Mouse (Mus musculus): ENCODE results near the gene Olfr31.

The Olfr31 gene

GRCm38 (mm10) chr14:14354511-14355359, 32.1 kb downstream of the Olfr31 start:
- 58% methylated on average over 13 of the region's 13 CpGs for WGBS

GRCm38 (mm10) chr14:14355360-14355646, 32.7 kb downstream of the Olfr31 start:
- 89% methylated on average over 8 of the region's 8 CpGs for WGBS

All from cerebral cortex, adult 2 months (tissue).